Mouse (Mus musculus) regulatory T cell (primary cell): ENCODE data around the gene Gm11562.

Source experiments
- in situ Hi-C: fragments of 300-600 bp; cut with MboI, MseI; formaldehyde crosslinking; loops from one replicate; pipeline ENCODE4 v1.15.1; 2025; ENCODE audit warnings: high pct_unique_total_duplicates

Gene Gm11562

DNA sequence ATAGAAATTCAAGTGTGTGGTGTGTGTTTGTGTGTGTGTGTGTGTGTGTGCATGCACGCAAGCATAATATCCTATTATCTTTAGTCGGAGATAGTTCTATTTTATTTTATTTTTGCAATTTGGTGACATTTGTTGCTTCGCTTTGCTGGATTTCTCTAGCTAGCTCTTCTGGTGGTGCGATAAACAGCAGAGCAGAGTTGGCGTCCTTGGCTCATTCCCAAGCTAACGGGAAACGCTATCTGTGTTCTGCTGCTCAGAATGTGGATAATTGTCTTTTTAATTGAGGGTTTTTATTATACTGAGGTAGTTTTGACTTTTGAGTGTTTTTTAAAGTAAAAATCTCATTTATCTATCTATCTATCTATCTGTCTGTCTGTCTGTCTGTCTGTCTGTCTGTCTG is 35.1 kb downstream of the Gm11562 start:
- in situ Hi-C loops = no loop called here

DNA sequence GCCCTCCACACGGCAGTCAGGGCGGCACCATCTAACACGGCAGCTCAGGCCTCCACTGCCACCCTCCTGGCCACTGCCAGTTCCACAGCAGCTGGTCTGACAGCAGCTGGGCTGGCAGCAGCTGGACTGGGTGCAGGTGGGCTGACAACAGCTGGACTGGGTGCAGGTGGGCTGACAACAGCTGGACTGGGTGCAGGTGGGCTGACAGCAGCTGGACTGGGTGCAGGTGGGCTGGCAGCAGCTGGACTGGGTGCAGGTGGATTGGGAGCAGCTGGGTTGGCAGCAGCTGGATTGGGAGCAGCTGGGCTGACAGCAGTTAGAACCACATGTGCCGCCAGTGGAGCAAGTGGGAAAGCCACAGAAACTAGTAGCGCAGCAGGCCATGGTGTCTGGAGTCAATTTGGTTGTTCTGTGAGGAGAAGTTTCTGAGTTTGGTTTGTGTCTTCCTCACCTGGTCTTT is 37.0 kb downstream of the Gm11562 start, which contains the start of gene Krtap1-4:
Gene Krtap1-4 (minus strand): TSS at position 410 of the 460 bp plus-strand sequence.
- in situ Hi-C loops = no loop called here

GRCm38 (mm10) chr11:99581564-99581963 is 38.7 kb downstream of the Gm11562 start:
- in situ Hi-C loops = no loop called here

- in situ Hi-C loops = no loop called here
Measured at GRCm38 (mm10) chr11:99581051-99581450, 39.2 kb downstream of the Gm11562 start.

- in situ Hi-C loops = no loop called here
Measured at GRCm38 (mm10) chr11:99580636-99581035, 39.6 kb downstream of the Gm11562 start, which contains the start of gene Krtap1-5. Gene Krtap1-5, minus strand, starts transcription at chr11:99581016.

- in situ Hi-C loops = no loop called here
Measured at GRCm38 (mm10) chr11:99574106-99574505, 46.1 kb downstream of the Gm11562 start.

DNA sequence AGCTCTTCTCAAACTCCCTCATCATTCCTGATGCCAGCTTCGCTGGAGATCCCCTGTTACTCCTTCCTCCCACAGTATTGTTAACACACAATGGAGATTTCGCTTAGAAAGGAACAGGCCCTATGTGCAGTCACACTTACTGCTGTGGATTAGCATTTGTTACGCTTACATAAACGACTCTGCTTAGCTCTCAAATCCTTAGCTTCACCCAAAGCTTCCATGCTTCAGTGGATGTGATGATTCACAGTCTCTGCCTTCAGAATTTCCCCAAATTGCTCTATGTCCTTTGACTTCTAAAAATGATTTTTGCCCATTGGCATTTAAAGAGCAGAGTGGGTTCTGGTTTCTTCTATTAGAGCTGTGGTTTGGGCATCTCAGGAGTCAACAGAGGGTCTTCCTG is 47.1 kb downstream of the Gm11562 start:
- in situ Hi-C loops = no loop called here
